Mouse (Mus musculus): ENCODE results near the gene Hist4h4.

- no peak for TF ChIP-seq CTCF (IDR thresholded peaks at IDR 0.05)
- TF ChIP-seq EP300 (IDR thresholded peaks at IDR 0.05): no peak
Measured at GRCm38 (mm10) chr6:136807395-136808013, 3.3 kb upstream of the Hist4h4 start.

Data from lung, postnatal 0 days (tissue).